Mouse (Mus musculus): ENCODE measurements around the gene Lamc2.

DNA sequence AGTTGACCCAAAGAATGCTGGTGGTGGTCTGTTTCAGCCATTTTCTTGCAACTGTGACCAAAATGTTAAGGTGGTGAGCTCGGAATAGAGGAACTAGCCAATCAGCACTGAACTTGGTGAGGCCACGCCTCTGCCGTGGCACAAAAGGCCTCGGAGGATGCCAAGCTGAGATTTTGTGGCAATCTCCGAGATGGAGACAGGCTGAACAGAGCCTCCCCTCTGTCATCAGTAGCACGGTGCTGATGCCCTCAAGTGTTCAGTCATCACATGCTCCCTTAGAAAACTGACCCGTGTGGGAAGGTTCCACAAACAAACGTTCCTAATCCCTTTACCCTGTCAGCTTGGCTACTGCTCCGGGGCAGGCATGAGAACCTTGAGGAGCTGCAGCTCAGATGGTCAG, 33.1 kb upstream of the Lamc2 start:
- TF ChIP-seq POLR2A (IDR thresholded peaks at IDR 0.05; ENCODE audit: control insufficient read depth in 1 of 2, insufficient read depth in 1 of 2, low read depth in 1 of 2, low read length in 2 of 2, poor library complexity in 1 of 2) (no peak), MAZ (IDR thresholded peaks at IDR 0.05; ENCODE audit: low read depth, low read length) (no peak), EP300 (IDR thresholded peaks at IDR 0.05; ENCODE audit: low read depth in 1 of 2, low read length in 2 of 2) (no peak), GATA1 (IDR thresholded peaks at IDR 0.05; ENCODE audit: low read depth, low read length) (no peak), USF2 (IDR thresholded peaks at IDR 0.05; ENCODE audit: borderline replicate concordance in 1 of 2, insufficient read depth in 1 of 2, low read depth in 1 of 2, low read length in 2 of 2) (no peak), KAT2A (conservative IDR thresholded peaks at IDR 0.05; ENCODE audit: low read depth, low read length) (no peak), CTCF (IDR thresholded peaks at IDR 0.05 in 2 of 3, conservative IDR thresholded peaks at IDR 0.05 in 1 of 3; ENCODE audit: control insufficient read depth in 1 of 3, insufficient read depth in 1 of 3, low read depth in 2 of 3, low read length in 3 of 3, poor library complexity in 1 of 3, severe bottlenecking in 1 of 3) (no peak), POLR2AphosphoS2 (IDR thresholded peaks at IDR 0.05; ENCODE audit: low read length) (no peak), MEF2A (IDR thresholded peaks at IDR 0.05; ENCODE audit: extremely low read depth, insufficient replicate concordance, low read depth, low read length, poor library complexity, severe bottlenecking) (no peak), NELFE (IDR thresholded peaks at IDR 0.05; ENCODE audit: low read depth, low read length) (no peak), MAX (IDR thresholded peaks at IDR 0.05; ENCODE audit: low read length) (no peak), E2F4 (IDR thresholded peaks at IDR 0.05; ENCODE audit: borderline replicate concordance, low read depth, low read length) (no peak)

All from MEL (cell line).